Mouse (Mus musculus) CH12.LX (cell line): ENCODE measurements around the gene Tmx4. TPM values are rescaled to one million over a fixed set of nuclear protein-coding genes. Genes with fewer than 3 reads are reported as not detected.

Experiments
- DNase-seq: peaks from one replicate; pipeline ENCODE4 v3.0.0-alpha.2; 2013; ENCODE audit errors: extremely low read depth
- H3K27ac ChIP-seq: 2 replicates; pipeline ENCODE4 v1.5.1; 2012; ENCODE audit warnings: low read depth, mild to moderate bottlenecking, control low read depth, moderate library complexity; ENCODE audit not compliant: insufficient read depth
- H3K27me3 ChIP-seq: replicated peaks from 2 replicates; pipeline ENCODE3; 2012; ENCODE audit warnings: inconsistent platforms
- H3K36me3 ChIP-seq, 2 experiments: replicated peaks in 1 of 2; 2 replicates each; pipeline versions ENCODE3 to v1.6.1; 2012; ENCODE audit warnings: inconsistent platforms in 1 of 2, low read length in 1 of 2, mild to moderate bottlenecking in 1 of 2, mixed read lengths in 1 of 2, moderate library complexity in 1 of 2; ENCODE audit not compliant: control insufficient read depth in 1 of 2, insufficient read depth in 1 of 2
- H3K4me1 ChIP-seq, 2 experiments: 2 replicates each; pipeline ENCODE4 v1.6.1; 2012; ENCODE audit warnings: inconsistent platforms in 1 of 2, moderate library complexity in 1 of 2; ENCODE audit not compliant: insufficient read depth in 2 of 2, control insufficient read depth in 1 of 2
- H3K4me2 ChIP-seq: 2 replicates; pipeline ENCODE4 v1.6.1; 2012; ENCODE audit warnings: low read depth, mild to moderate bottlenecking, control low read depth; ENCODE audit not compliant: poor library complexity, insufficient read depth, severe bottlenecking
- H3K4me3 ChIP-seq, 3 experiments: fragments of 150-350 bp in 1 of 3; sonication (generic) in 1 of 3; replicated peaks in 1 of 3; 2 replicates each; pipeline versions ENCODE3 to v1.5.1; 2011 to 2012; ENCODE audit warnings: low read depth in 2 of 3, low read length in 2 of 3, mild to moderate bottlenecking in 2 of 3, moderate library complexity in 2 of 3, control low read depth in 1 of 3, improper control_type of control experiment in 1 of 3, inconsistent platforms in 1 of 3, mixed read lengths in 1 of 3; ENCODE audit not compliant: poor library complexity in 1 of 3
- H3K79me2 ChIP-seq: replicated peaks from 2 replicates; pipeline ENCODE4 v1.6.1; 2012; ENCODE audit warnings: mild to moderate bottlenecking, moderate library complexity; ENCODE audit not compliant: control insufficient read depth, poor library complexity, insufficient read depth, severe bottlenecking; ENCODE audit errors: extremely low read depth
- H3K9ac ChIP-seq: 2 replicates; pipeline ENCODE4 v1.6.1; 2012; ENCODE audit warnings: low read depth, mild to moderate bottlenecking, control low read depth, moderate library complexity; ENCODE audit not compliant: insufficient read depth
- H3K9me3 ChIP-seq: replicated peaks from 2 replicates; pipeline ENCODE3; 2012; ENCODE audit warnings: low read length, inconsistent platforms, mixed read lengths
- CHD1 ChIP-seq: IDR thresholded peaks from 2 replicates; pipeline ENCODE4 v1.6.1; 2012; ENCODE audit warnings: low read depth, low read length, improper control_type of control experiment, inconsistent platforms
- CHD2 ChIP-seq: IDR thresholded peaks from 2 replicates; pipeline ENCODE4 v1.6.1; 2011; ENCODE audit warnings: low read length, improper control_type of control experiment
- CTCF ChIP-seq, 2 experiments: IDR thresholded peaks in 1 of 2; conservative IDR thresholded peaks in 1 of 2; 2 replicates each; pipeline ENCODE4 v1.5.1; 2011 to 2012; ENCODE audit warnings: low read depth in 2 of 2, low read length in 2 of 2, improper control_type of control experiment in 1 of 2, inconsistent platforms in 1 of 2, mild to moderate bottlenecking in 1 of 2, moderate library complexity in 1 of 2
- E2F4 ChIP-seq: IDR thresholded peaks from 2 replicates; pipeline ENCODE4 v1.6.1; 2011; ENCODE audit warnings: low read depth, low read length, improper control_type of control experiment; ENCODE audit not compliant: insufficient replicate concordance
- ELF1 ChIP-seq: IDR thresholded peaks from 2 replicates; pipeline ENCODE4 v1.6.1; 2014; ENCODE audit warnings: low read depth, mild to moderate bottlenecking, inconsistent platforms, low read length, improper control_type of control experiment
- GABPA ChIP-seq: IDR thresholded peaks from 2 replicates; pipeline ENCODE4 v1.6.1; 2012; ENCODE audit warnings: low read depth, low read length, improper control_type of control experiment, inconsistent platforms; ENCODE audit not compliant: insufficient replicate concordance
- HCFC1 ChIP-seq: IDR thresholded peaks from 2 replicates; pipeline ENCODE4 v1.6.1; 2012; ENCODE audit warnings: low read depth, mild to moderate bottlenecking, inconsistent platforms, low read length, improper control_type of control experiment
- JUN ChIP-seq: IDR thresholded peaks from 2 replicates; pipeline ENCODE4 v1.6.1; 2011; ENCODE audit warnings: low read depth, mild to moderate bottlenecking, low read length, improper control_type of control experiment, moderate library complexity; ENCODE audit not compliant: insufficient read depth
- JUND ChIP-seq: conservative IDR thresholded peaks from 2 replicates; pipeline ENCODE4 v1.6.1; 2011; ENCODE audit warnings: low read depth, low read length, improper control_type of control experiment
- KAT2A ChIP-seq: IDR thresholded peaks from 2 replicates; pipeline ENCODE4 v1.6.1; 2012; ENCODE audit warnings: low read length, improper control_type of control experiment, inconsistent platforms; ENCODE audit not compliant: insufficient replicate concordance
- MAX ChIP-seq: IDR thresholded peaks from 2 replicates; pipeline ENCODE4 v1.6.1; 2011; ENCODE audit warnings: low read length, improper control_type of control experiment
- MAZ ChIP-seq: IDR thresholded peaks from 2 replicates; pipeline ENCODE4 v1.6.1; 2012; ENCODE audit warnings: low read depth, mild to moderate bottlenecking, inconsistent platforms, low read length, improper control_type of control experiment, moderate library complexity
- MEF2A ChIP-seq: IDR thresholded peaks from 2 replicates; pipeline ENCODE4 v1.6.1; 2014; ENCODE audit warnings: low read depth, mild to moderate bottlenecking, inconsistent platforms, low read length, improper control_type of control experiment, borderline replicate concordance
- MXI1 ChIP-seq: IDR thresholded peaks from 2 replicates; pipeline ENCODE4 v1.6.1; 2011; ENCODE audit warnings: mild to moderate bottlenecking, low read depth, low read length, improper control_type of control experiment
- NELFE ChIP-seq: IDR thresholded peaks from 2 replicates; pipeline ENCODE4 v1.6.1; 2011; ENCODE audit warnings: low read depth, low read length, improper control_type of control experiment
- NRF1 ChIP-seq: IDR thresholded peaks from 2 replicates; pipeline ENCODE4 v1.6.1; 2014; ENCODE audit warnings: low read depth, mild to moderate bottlenecking, inconsistent platforms, low read length, improper control_type of control experiment, moderate library complexity
- RCOR1 ChIP-seq: conservative IDR thresholded peaks from 2 replicates; pipeline ENCODE4 v1.6.1; 2012; ENCODE audit warnings: low read depth, mild to moderate bottlenecking, inconsistent platforms, low read length, improper control_type of control experiment
- SIN3A ChIP-seq: IDR thresholded peaks from 2 replicates; pipeline ENCODE4 v1.6.1; 2012; ENCODE audit warnings: low read length, improper control_type of control experiment, inconsistent platforms
- SMC3 ChIP-seq: IDR thresholded peaks from 2 replicates; pipeline ENCODE4 v1.6.1; 2011; ENCODE audit warnings: low read depth, low read length, improper control_type of control experiment
- TBP ChIP-seq: conservative IDR thresholded peaks from 2 replicates; pipeline ENCODE4 v1.6.1; 2011; ENCODE audit warnings: low read depth, low read length, improper control_type of control experiment
- UBTF ChIP-seq: IDR thresholded peaks from 2 replicates; pipeline ENCODE4 v1.6.1; 2012; ENCODE audit warnings: low read depth, mild to moderate bottlenecking, inconsistent platforms, low read length, improper control_type of control experiment, moderate library complexity
- USF1 ChIP-seq: IDR thresholded peaks from 2 replicates; pipeline ENCODE4 v1.6.1; 2014; ENCODE audit warnings: low read depth, mild to moderate bottlenecking, inconsistent platforms, low read length, improper control_type of control experiment
- USF2 ChIP-seq: conservative IDR thresholded peaks from 2 replicates; pipeline ENCODE4 v1.6.1; 2011; ENCODE audit warnings: low read depth, low read length, improper control_type of control experiment
- ZC3H11A ChIP-seq: IDR thresholded peaks from 2 replicates; pipeline ENCODE4 v1.6.1; 2012; ENCODE audit warnings: low read depth, mild to moderate bottlenecking, inconsistent platforms, low read length, improper control_type of control experiment
- ZKSCAN1 ChIP-seq: IDR thresholded peaks from 2 replicates; pipeline ENCODE4 v1.6.1; 2012; ENCODE audit warnings: low read depth, inconsistent platforms, low read length, improper control_type of control experiment, borderline replicate concordance
- ZMIZ1 ChIP-seq: IDR thresholded peaks from 2 replicates; pipeline ENCODE4 v1.6.1; 2012; ENCODE audit warnings: low read depth, mild to moderate bottlenecking, inconsistent platforms, low read length, improper control_type of control experiment
- ZNF384 ChIP-seq: IDR thresholded peaks from 2 replicates; pipeline ENCODE4 v1.6.1; 2012; ENCODE audit warnings: low read depth, low read length, improper control_type of control experiment, inconsistent platforms
- dilution Hi-C: fragments of 300-500 bp; cut with MboI; formaldehyde crosslinking; loops from 2 replicates; pipeline ENCODE4 v1.14.3; 2020; ENCODE audit warnings: low sequenced_read_pairs; ENCODE audit not compliant: extremely low pct_unique_long_range_greater_than_20kb, extremely low pct_ligation_motif_present
- in situ Hi-C: fragments of 300-500 bp; cut with MboI; formaldehyde crosslinking; loops from 3 replicates; pipeline ENCODE4 v1.14.3; 2019; ENCODE audit warnings: low sequenced_read_pairs, low pct_ligation_motif_present, low pct_unique_long_range_greater_than_20kb, mixed read lengths
- polyA plus RNA-seq: library from polyadenylated mRNA; unstranded; fragments of >175 nt; gene quantifications from 2 replicates; pipeline ENCODE4 v1.2.1, GENCODE M21; 2012; ENCODE audit warnings: low read depth; ENCODE audit not compliant: insufficient read length
- total RNA-seq, 2 experiments: library from RNA; depleted of rRNA; stranded (reverse); fragments of 300-350 nt in 1 of 2; fragments of >200 nt in 1 of 2; gene quantifications; 2 replicates each; pipeline ENCODE4 v1.2.3; 2012 to 2014

Gene Tmx4
- total and polyA plus RNA-seq, 3 experiments = 5.8 to 10.4 (median 9.7) TPM

DNA sequence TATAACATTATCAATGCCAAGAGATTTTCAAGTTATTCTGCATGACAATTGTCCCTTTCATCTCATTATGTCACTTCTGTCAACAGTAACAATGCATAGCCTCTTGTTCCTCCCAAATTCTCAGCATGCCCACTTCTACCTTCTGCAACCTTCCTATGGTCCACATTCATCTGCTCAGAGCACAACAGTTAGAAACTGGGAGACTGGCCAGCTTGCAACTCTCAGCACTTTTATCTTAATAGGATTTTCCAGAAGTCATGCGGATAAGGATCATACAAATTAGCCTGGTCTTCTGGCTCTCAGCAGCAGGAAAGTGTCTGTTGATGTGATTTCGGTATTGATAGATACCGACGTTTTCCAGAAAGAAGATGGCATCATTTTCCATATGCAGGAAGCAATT is 58.7 kb downstream of the Tmx4 start:
- H3K27ac ChIP-seq = no peak overlapping the region
- H3K27me3 ChIP-seq = no peaks in the 10 kb centered on the region
- no peak overlapping the region for H3K9ac ChIP-seq
- H3K4me1 ChIP-seq = no peaks in the 10 kb centered on the region
- H3K4me3 ChIP-seq = no peak overlapping the region
- H3K9me3 ChIP-seq = no peaks in the 10 kb centered on the region
- no peaks in the 10 kb centered on the region for H3K36me3 ChIP-seq
- dilution Hi-C loops = no loop called here
- H3K4me2 ChIP-seq = no peak overlapping the region
- no peaks in the 10 kb centered on the region for H3K79me2 ChIP-seq
- no peak for TF ChIP-seq TBP
- no peak for TF ChIP-seq GABPA
- TF ChIP-seq HCFC1 = no peak
- no peak for TF ChIP-seq MAZ
- TF ChIP-seq ZC3H11A = no peak
- no peak for TF ChIP-seq JUN
- TF ChIP-seq UBTF = no peak
- TF ChIP-seq ZNF384 = no peak
- TF ChIP-seq ZMIZ1 = no peak
- no peak for TF ChIP-seq ELF1
- no peak for TF ChIP-seq KAT2A
- TF ChIP-seq MXI1 = no peak
- no peak for TF ChIP-seq CHD1
- TF ChIP-seq SMC3 = no peak
- TF ChIP-seq USF1 = no peak
- TF ChIP-seq, all 38 proteins: peak for 0
- DNase-seq = no peak
- in situ Hi-C loops = no loop called here

DNA sequence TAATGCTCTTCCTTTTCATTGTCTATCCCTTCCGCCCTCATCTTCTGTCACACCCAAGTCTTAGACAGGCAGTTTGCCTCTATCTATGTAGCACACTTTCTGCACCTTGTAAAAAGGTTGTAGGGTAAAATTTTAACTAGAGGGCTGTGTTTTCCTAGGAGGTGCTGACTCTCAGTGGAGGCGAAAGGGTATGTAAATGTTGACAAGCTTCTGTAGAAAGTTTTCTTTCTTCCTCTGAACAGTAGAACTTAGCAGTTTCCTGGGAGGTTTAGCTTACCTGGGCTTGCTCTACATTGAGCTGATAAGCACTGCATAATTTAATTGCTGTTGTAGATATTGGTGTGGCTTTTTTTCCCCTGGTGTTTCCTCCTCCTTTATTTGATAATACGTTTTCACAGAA is 84.5 kb downstream of the Tmx4 start:
- TF ChIP-seq MEF2A (no peak), CTCF (conservative IDR thresholded peaks at IDR 0.05 in 1 of 2, IDR thresholded peaks at IDR 0.05 in 1 of 2; ENCODE audit: low read depth in 2 of 2, low read length in 2 of 2) (no peak), JUN (no peak), ELF1 (no peak), SIN3A (no peak), USF2 (no peak), ZNF384 (no peak), GABPA (no peak), NRF1 (no peak), ZC3H11A (no peak), ZKSCAN1 (no peak), E2F4 (no peak), TBP (no peak), NELFE (no peak), MAX (no peak), CHD2 (no peak), RCOR1 (no peak), JUND (no peak), KAT2A (no peak)
- Histone ChIP-seq H3K27me3 (no peaks in the 10 kb centered on the region), H3K4me1 (no peaks in the 10 kb centered on the region), H3K9ac (no peak overlapping the region), H3K4me3 (no peak overlapping the region), H3K27ac (no peak overlapping the region), H3K79me2 (no peaks in the 10 kb centered on the region), H3K36me3 (no peaks in the 10 kb centered on the region), H3K9me3 (no peaks in the 10 kb centered on the region), H3K4me2 (no peak overlapping the region)
- no peak for DNase-seq
- in situ Hi-C loops (loop anchor here (10.0 kb wide), 1 partner anchor 115 kb away; no protein-coding TSS in a partner anchor), dilution Hi-C loops (no loop called here)
